Mouse (Mus musculus): Measurements from ENCODE around the gene Tnmd.

Tnmd gene

GRCm38 (mm10) chrX:133850680-133851079, at the start of gene Tnmd:
Gene Tnmd, plus strand, starts transcription at chrX:133850980.
- in situ Hi-C loops (cut with MboI, MseI), result no loop called here

DNA sequence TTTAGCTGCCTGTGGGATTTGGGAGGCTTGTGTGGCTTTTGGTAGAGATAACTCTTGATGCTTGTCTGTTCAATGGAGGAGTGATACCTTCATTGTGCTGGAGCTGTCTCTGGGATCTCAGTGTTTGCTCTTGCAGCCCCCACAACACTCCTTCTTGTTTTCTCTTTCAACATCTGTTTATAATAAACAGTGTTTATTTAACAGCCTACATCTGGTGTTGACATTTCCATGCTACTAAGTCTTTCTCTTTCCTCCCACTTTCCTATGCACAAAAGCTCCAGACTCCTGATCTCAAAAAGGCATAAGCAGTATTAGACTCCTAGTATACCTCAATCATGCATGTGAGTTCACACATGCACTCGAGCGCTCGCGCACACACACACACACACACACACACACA, 2.9 kb downstream of the Tnmd start:
- in situ Hi-C loops (cut with MboI, MseI), result no loop called here

DNA sequence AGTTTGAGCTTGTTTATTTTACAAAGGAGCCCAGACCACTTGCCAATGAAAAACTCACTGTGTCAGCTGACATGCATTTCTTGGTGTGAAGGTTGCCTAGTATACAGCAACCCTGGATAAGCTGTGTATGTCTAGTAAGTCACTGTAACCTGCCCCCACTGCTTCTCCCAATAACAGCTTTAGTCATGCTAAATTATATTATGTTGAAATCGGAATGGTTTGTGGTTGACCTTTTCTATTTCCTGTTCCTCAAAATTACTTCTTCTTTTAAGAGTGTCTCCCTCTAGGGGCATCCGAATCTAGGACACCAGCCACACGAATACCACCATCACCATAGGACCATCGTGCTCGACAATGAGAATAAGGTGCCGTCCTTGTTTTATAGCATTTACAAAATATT, 19.0 kb downstream of the Tnmd start:
- in situ Hi-C loops (cut with MboI, MseI), result no loop called here

- in situ Hi-C loops (cut with MboI, MseI), result no loop called here
Observed at GRCm38 (mm10) chrX:133887308-133887707, 36.5 kb downstream of the Tnmd start.

GRCm38 (mm10) chrX:133888111-133888510, 37.3 kb downstream of the Tnmd start:
- in situ Hi-C loops (cut with MboI, MseI), result no loop called here

DNA sequence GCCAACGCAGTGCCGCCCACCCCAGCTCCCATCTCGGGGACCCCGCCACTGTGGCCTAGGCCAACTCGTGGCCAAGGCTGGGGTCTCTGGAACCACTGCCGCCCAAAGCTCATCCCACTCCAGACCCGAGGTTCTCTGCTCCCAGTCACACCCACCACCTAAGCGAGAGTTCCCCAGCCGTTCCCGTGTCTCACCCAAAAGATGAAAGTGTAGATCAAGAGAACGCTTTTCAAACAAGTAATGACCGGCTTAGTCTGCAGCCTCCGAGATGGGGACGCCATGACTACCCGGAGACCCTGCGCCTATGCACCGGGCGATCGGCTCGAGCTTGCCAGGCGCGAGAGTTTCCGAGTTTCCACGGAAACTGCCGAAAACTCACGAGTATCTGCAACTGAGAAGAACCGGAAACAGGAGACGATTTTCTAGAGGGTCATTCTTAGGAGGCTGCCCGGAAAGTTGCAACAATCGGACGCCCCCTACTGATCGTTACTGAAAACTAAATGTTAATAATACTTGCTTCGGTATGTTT, 47.3 kb downstream of the Tnmd start, which contains the start of gene Tspan6:
Gene Tspan6 (minus strand): TSS at position 416 of the 529 bp plus-strand sequence.
- in situ Hi-C loops (cut with MboI, MseI), result no loop called here

GRCm38 (mm10) chrX:133908261-133908660, 57.5 kb downstream of the Tnmd start, which contains the start of gene Srpx2:
Gene Srpx2, plus strand, starts transcription at chrX:133908426.
- in situ Hi-C loops (cut with MboI, MseI), result no loop called here

DNA sequence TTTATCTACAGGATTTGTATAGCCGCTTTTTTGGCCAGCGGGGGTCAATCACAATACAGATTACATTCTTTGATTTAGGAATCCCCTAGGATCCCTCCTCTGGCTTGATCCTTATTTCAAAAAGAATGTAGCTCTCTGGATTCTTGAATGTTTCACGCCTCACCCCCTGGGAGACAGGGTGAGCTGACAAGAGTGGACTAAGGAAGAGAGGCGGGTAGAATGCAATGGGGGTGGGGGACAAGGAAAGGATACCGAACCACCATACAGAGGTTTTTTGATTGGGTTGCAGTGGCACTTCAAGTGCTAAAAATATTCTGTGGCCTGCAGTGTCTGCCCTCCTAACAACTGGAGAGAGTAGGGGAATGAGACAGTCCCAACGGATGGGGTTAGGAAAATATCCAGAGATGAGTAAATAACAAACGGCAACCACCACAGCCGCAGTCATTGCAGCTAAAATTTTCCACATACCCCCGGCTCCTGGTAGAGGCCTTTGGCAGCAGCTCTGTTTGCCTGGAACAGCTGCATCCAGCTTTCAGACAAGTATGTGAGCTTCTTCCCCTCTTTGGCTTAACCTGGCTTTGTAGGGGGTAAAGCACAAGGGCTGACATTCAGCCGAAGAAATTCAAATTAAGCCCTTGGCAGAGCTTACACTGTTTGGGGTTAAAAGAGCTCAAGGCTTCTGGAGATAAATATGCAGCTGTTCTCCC, 60.8 kb downstream of the Tnmd start:
- in situ Hi-C loops (cut with MboI, MseI), result no loop called here

GRCm38 (mm10) chrX:133913006-133913405, 62.2 kb downstream of the Tnmd start:
- in situ Hi-C loops (cut with MboI, MseI), result no loop called here

GRCm38 (mm10) chrX:133914219-133914618, 63.4 kb downstream of the Tnmd start:
- in situ Hi-C loops (cut with MboI, MseI), result no loop called here
